Mouse (Mus musculus): ENCODE results near the gene Nudt17. TPM values are rescaled to one million over a fixed set of nuclear protein-coding genes. Genes with fewer than 3 reads are reported as not detected.
"Not testable (repeated sequence)": the region's sequence is repeated elsewhere in the genome, so short reads cannot be mapped to it uniquely, and the experiment has no call there.

The Nudt17 gene
- 7.5 and 8.7 TPM in 2 replicates for polyA plus RNA-seq (2016; fragmentation: Nextera tagmentation; extraction: Ambion mirVana)

DNA sequence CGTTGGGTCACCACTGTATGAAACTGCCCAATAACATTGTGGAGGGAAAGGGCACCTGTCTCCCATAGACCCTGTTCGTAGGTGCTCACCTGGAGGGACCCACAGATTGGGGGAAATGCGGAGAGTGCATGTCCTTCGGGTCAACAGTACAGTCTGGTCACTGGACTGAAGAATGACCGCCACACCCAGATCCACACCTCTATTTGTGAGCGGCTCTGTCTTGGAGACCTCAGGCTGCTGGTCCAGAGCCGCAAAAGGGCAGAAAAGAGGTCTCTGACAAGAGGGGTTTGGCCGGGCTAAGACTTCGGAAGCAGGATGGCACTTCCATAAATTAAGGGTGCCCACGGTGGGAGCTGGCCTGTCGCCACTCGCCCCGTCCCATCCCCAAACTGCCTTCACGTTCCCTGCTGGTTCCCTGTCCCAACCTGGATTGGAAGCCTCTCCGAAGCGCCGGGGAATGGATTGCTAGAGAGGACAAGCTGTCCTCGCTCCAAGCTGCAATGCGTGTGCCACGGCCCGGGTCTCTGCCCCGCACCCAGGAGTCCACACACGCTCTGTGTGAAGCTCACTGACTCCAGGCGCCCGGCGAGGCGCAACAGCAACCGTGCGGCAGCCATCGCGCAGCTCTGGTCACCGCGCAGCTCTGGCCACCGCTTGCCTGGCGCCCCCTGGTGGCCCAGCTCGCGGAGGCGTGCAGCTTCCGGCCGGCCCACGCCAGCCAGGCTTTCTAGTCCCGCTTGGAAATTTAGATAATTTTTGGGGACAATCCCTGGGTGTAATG is at the start of gene Nudt17:
Gene Nudt17, minus strand, starts transcription at position 660 of the 781 bp plus-strand sequence.
- H3K36me3 ChIP-seq (replicated peaks): peaks cover 56% of the 10 kb centered on the region
- H3K9ac ChIP-seq: peak within 1 kb of the TSS; percentile 76
- peak within 1 kb of the TSS; percentile 90 for H3K4me2 ChIP-seq
- peak; percentile 92 for ATAC-seq (ENCODE audit: low FRiP score)
- WGBS: 6% methylated on average over 42 of the region's 42 CpGs
- H3K4me3 ChIP-seq (replicated peaks): peak within 1 kb of the TSS; percentile 49
- no peaks in the 10 kb centered on the region for H3K9me3 ChIP-seq
- H3K27ac ChIP-seq: no peak within 1 kb of the TSS
- H3K27me3 ChIP-seq: peaks cover 10% of the 10 kb centered on the region
- H3K4me1 ChIP-seq: peaks cover 7% of the 10 kb centered on the region

DNA sequence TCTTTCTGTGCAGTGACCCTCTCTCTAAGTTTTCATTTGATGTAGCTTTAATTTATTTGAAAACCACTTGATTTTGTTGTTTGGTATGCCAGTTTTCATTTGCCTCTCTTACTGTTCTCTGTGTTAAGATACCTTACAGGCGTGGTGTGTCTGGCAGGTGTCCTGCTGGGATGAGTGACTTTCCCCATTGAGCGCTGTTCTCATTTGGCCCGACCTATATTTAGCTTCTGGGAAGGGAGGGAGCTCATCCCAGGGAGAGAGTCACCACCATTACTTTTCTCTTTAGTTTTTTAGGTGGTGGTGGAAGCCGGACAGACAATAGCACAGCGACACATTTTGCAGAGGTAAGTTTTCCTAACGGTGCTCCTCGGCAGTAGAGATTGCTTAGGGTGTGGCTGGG is 49.3 kb upstream of the Nudt17 start:
- Histone ChIP-seq H3K4me2 (no peak overlapping the region), H3K36me3 (replicated peaks) (no peaks in the 10 kb centered on the region; the same call in 1 of the 2 replicates), H3K9me3 (no peaks in the 10 kb centered on the region), H3K9ac (no peak overlapping the region; the same call in 1 of the 2 replicates), H3K4me1 (no peaks in the 10 kb centered on the region), H3K27ac (no peak overlapping the region), H3K27me3 (no peaks in the 10 kb centered on the region), H3K4me3 (replicated peaks) (no peak overlapping the region)
- 62% methylated on average over 7 of the region's 7 CpGs for WGBS
- no peak for ATAC-seq (ENCODE audit: low FRiP score)

DNA sequence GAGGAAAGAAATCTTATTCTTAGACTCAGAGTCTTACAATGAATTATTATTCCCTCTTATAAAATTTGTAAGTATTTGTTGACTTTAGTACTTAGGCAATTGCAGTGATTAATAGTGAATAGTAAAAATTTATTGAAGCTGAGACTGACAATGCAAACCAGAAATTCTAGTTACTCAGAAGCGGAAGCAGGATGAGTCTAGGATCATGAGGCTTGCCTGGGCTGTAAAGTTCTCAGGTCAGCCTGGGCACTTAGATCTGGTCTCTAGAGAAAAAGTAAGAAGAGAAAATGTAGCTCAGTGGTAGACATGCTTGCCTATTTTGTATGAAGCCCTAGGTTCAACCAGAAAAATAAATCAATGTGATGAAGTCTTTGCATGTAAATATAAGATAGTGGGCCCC is 47.6 kb upstream of the Nudt17 start:
- no peak overlapping the region for H3K27ac ChIP-seq
- no peaks in the 10 kb centered on the region for H3K4me1 ChIP-seq
- no peak overlapping the region for H3K4me2 ChIP-seq
- H3K9me3 ChIP-seq: no peaks in the 10 kb centered on the region
- H3K9ac ChIP-seq: no peak overlapping the region
- WGBS: 91% methylated on average over 1 of the region's 1 CpGs
- no peak for ATAC-seq (ENCODE audit: low FRiP score)
- no peaks in the 10 kb centered on the region for H3K36me3 ChIP-seq (replicated peaks)
- no peaks in the 10 kb centered on the region for H3K27me3 ChIP-seq
- no peak overlapping the region for H3K4me3 ChIP-seq (replicated peaks)

DNA sequence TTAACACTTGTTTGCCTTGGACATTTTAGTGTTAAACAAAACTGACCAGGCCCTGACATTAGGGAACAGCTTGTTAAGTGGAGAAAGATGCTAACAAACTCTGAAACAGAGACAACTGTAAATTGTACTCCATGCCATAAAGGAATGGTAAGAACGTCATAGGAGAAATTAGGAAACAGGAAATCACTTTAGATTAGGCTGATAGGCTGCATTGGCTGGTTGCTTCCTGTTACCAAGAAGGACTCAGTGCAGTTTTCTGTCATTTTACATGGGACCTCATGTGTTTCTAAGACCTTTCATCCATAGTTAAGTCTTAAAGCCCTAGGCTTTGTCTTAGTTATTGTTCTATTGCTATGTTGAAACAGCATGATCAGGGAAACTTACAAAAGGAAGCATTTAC is 38.5 kb upstream of the Nudt17 start:
- no peak for ATAC-seq (ENCODE audit: low FRiP score)
- H3K9me3 ChIP-seq: no peaks in the 10 kb centered on the region
- no peak overlapping the region for H3K27ac ChIP-seq
- H3K36me3 ChIP-seq (replicated peaks): no peaks in the 10 kb centered on the region
- no peaks in the 10 kb centered on the region for H3K27me3 ChIP-seq
- WGBS: 89% methylated on average over 1 of the region's 1 CpGs
- H3K9ac ChIP-seq: no peak overlapping the region
- H3K4me2 ChIP-seq: no peak overlapping the region
- H3K4me1 ChIP-seq: no peaks in the 10 kb centered on the region
- H3K4me3 ChIP-seq (replicated peaks): no peak overlapping the region

DNA sequence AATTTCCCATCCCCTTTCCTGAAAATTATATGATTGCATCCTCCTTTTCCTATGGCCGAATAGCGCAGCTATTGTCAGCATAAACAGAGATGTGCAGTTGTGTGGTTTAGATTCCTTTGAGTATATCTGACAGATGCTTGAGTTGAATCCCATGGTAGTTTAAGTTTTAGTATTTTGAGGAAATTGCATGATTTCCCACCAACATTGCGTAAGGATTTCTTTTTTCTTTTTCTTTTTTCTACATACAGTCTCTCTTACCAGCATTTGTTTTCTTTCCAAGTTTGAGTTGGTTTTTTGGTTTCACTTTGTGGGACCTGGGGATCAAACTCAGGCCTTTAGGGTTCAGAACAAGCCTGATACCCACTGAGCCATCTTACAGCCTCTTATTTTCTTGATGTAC is 36.0 kb upstream of the Nudt17 start:
- Histone ChIP-seq H3K9ac (no peak overlapping the region), H3K9me3 (no peaks in the 10 kb centered on the region), H3K4me3 (replicated peaks) (no peak overlapping the region), H3K4me1 (no peaks in the 10 kb centered on the region), H3K27ac (no peak overlapping the region), H3K27me3 (no peaks in the 10 kb centered on the region), H3K36me3 (replicated peaks) (no peaks in the 10 kb centered on the region), H3K4me2 (no peak overlapping the region)
- ATAC-seq (ENCODE audit: low FRiP score): no peak
- WGBS: 100% methylated on average over 3 of the region's 3 CpGs

DNA sequence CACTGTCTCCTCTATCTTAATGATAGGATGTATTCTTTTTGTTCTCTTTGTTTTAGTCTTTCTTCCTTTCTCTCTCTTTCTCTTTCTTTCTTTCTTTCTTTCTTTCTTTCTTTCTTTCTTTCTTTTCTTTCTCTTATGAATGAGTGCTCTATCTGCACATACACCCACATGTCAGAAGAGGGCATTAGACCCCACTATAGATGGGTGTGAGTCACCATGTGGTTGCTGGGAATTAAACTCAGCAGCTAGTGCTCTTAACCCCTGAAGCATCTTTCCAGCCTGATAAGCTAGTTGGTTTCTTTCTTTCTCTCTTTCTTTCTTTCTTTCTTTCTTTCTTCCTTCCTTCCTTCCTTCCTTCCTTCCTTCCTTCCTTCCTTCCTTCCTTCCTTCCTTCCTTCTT is 31.9 kb upstream of the Nudt17 start:
- not testable (repeated sequence) for H3K9me3 ChIP-seq; H3K9ac ChIP-seq; H3K4me3 ChIP-seq (replicated peaks); H3K4me2 ChIP-seq; H3K4me1 ChIP-seq; H3K36me3 ChIP-seq (replicated peaks); H3K27me3 ChIP-seq; ATAC-seq (ENCODE audit: low FRiP score); H3K27ac ChIP-seq

DNA sequence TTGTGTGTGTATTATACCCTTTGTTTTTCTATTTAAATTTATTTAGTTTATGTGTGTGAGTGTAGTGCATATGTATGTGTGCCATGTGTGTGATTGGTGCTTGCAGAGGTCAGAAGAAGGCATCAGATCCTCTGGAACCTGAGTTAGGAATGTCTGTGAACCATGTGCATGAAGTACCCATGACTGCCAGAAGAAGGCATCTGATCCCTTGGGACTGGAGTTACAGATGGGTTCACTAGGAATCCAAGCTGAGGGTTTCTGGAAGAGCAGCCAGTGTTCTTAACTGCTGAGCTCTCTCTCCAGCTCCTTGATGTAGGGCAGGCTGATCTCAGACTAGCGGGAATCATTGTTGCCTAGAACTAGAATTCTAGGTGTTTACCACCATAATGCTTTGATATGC is 29.6 kb upstream of the Nudt17 start:
- no peaks in the 10 kb centered on the region for H3K9me3 ChIP-seq
- no peak for ATAC-seq (ENCODE audit: low FRiP score)
- no peak overlapping the region for H3K9ac ChIP-seq
- no peak overlapping the region for H3K4me2 ChIP-seq
- no peaks in the 10 kb centered on the region for H3K36me3 ChIP-seq (replicated peaks)
- H3K27ac ChIP-seq: no peak overlapping the region
- 96% methylated on average over 1 of the region's 1 CpGs for WGBS
- H3K27me3 ChIP-seq: no peaks in the 10 kb centered on the region
- H3K4me3 ChIP-seq (replicated peaks): no peak overlapping the region
- H3K4me1 ChIP-seq: peaks cover 3% of the 10 kb centered on the region; the same call in 1 of the 2 replicates

DNA sequence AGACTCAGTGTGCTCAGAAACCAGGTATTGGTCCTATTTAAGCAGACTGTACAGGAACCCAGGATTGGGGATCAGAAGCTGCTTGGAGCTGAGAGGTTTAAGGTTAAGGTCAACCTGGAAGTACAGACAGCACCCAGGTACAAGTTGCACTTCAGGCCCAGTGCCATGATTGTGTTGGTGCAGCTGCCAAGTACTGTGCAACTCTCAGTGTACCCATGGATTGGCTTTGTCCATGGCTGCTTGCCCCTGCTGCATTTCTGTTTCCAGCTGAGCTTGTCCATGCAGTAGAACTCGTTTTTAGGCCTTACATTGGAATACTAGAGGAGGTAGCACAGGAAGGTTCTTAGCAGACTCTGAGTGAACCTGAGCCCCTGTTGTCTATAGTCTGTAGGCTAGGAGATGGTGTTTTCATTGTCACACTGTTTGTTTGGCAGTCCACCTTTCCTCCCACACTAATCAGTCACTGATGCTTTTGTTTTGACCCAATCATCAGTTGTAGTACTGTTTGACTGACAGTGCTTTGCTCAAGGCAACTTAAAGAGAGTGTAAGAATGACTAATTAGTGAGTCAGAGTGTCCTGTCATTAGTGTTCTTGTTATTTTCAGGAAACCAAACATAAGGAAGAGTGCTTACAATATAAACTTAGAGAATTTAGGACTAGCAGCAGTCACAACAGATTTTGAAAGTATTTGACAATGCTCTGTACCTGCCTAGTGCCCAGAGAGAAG is 28.8 kb upstream of the Nudt17 start:
- Histone ChIP-seq H3K36me3 (replicated peaks) (no peaks in the 10 kb centered on the region), H3K9me3 (no peaks in the 10 kb centered on the region), H3K9ac (no peak overlapping the region), H3K4me1 (peaks cover 3% of the 10 kb centered on the region; the same call in 1 of the 2 replicates), H3K4me2 (no peak overlapping the region), H3K27ac (no peak overlapping the region), H3K4me3 (replicated peaks) (no peak overlapping the region), H3K27me3 (no peaks in the 10 kb centered on the region)
- WGBS: 52% methylated on average over 1 of the region's 1 CpGs
- ATAC-seq (ENCODE audit: low FRiP score): no peak

DNA sequence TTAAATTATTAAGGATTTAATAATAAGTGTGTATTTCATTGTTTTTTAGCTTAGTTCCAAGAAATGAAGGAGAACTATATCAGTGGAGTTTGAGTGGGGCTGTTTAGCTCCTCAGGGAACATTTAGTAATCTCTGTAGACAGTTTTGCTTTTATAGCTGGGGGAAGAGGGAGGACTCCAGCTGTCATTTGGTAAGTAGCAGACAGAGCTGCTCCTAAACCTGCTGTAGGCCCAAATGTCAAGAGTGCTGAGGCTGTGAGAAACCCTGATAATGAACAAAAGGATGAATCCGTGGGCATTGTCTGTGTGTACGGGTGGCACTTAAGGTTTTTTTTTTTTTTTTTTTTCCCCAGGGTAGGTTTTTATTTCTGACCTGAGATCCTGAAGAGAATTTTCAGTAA is 26.8 kb upstream of the Nudt17 start:
- Histone ChIP-seq H3K4me3 (replicated peaks) (no peak overlapping the region), H3K36me3 (replicated peaks) (no peaks in the 10 kb centered on the region), H3K4me1 (peaks cover 7% of the 10 kb centered on the region), H3K9me3 (no peaks in the 10 kb centered on the region), H3K9ac (no peak overlapping the region), H3K27ac (no peak overlapping the region), H3K4me2 (no peak overlapping the region), H3K27me3 (no peaks in the 10 kb centered on the region)
- ATAC-seq (ENCODE audit: low FRiP score): no peak
- 87% methylated on average over 2 of the region's 2 CpGs for WGBS

DNA sequence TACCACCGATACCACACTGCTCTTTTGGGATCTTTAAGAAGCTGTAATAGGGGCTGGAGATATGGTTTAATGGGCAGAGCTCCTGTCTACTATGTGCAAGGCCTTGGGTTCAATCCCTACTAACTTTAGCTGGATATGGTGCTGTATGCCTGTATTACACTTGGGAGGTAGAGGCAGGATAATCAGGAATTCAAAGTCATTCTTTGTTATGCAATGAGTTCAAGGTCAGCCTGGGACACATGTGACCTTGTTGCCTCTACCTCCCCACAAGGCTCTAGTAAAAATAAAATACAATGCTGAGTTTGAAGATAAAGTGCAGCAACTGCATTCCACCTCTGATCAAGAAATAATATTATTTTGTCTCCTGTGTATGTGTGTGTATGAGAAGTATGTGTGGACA is 25.6 kb upstream of the Nudt17 start:
- WGBS: 100% methylated on average over 1 of the region's 1 CpGs

DNA sequence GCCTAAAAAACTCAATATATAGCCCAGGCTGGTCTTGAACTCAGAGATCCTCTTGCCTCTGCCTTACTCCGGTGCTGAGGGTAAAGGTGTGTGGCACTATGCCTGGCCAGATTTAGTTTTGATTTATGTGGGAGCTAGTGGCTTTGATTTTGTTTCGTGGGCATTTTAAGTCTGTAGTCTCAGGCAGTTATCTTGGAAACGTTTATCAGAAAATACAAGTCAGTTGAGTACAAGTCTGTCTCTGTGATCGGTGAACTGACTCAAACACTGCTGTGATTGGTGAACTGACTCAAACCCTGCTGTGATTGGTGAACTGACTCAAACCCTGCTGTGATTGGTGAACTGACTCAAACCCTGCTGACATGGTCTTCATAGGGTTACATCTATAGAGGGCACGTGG is 22.4 kb upstream of the Nudt17 start:
- no peak for ATAC-seq (ENCODE audit: low FRiP score)
- H3K4me3 ChIP-seq (replicated peaks): no peak overlapping the region
- no peak overlapping the region for H3K4me2 ChIP-seq
- 80% methylated on average over 5 of the region's 5 CpGs for WGBS
- H3K4me1 ChIP-seq: peaks cover 20% of the 10 kb centered on the region
- H3K27ac ChIP-seq: no peak overlapping the region
- no peak overlapping the region for H3K9ac ChIP-seq
- no peaks in the 10 kb centered on the region for H3K27me3 ChIP-seq
- no peaks in the 10 kb centered on the region for H3K36me3 ChIP-seq (replicated peaks)
- no peaks in the 10 kb centered on the region for H3K9me3 ChIP-seq

More for the DNA sequence above, 25.6 kb upstream of the Nudt17 start:
- no peaks in the 10 kb centered on the region for H3K27me3 ChIP-seq
- H3K4me1 ChIP-seq: peaks cover 12% of the 10 kb centered on the region
- H3K27ac ChIP-seq: no peak overlapping the region
- no peak overlapping the region for H3K4me3 ChIP-seq (replicated peaks)
- no peaks in the 10 kb centered on the region for H3K9me3 ChIP-seq
- H3K36me3 ChIP-seq (replicated peaks): no peaks in the 10 kb centered on the region
- H3K4me2 ChIP-seq: no peak overlapping the region
- no peak overlapping the region for H3K9ac ChIP-seq
- ATAC-seq (ENCODE audit: low FRiP score): no peak

DNA sequence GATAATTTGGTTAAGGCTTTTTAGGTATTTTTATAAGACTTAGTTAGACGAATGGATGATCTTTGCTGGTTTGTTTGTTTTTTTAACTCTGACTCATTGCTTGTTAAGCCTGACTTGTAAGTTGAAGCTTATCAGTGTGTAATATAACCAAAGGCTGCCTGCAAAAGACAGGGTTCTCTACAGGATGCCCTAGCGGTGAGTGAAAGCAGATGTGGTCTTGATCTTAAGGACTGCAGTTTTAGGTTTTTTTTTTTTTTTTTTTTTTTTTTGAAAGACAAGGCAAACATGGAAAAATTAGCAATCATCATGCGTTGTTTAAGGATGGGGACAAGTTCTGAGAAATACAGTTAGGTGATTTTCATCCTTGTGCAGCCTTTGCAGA is 21.0 kb upstream of the Nudt17 start:
- H3K27ac ChIP-seq: no peak overlapping the region
- no peak overlapping the region for H3K9ac ChIP-seq
- H3K4me1 ChIP-seq: peaks cover 20% of the 10 kb centered on the region
- H3K27me3 ChIP-seq: no peaks in the 10 kb centered on the region
- H3K9me3 ChIP-seq: no peaks in the 10 kb centered on the region
- H3K36me3 ChIP-seq (replicated peaks): no peaks in the 10 kb centered on the region
- 83% methylated on average over 3 of the region's 3 CpGs for WGBS
- ATAC-seq (ENCODE audit: low FRiP score): no peak
- no peak overlapping the region for H3K4me2 ChIP-seq
- no peak overlapping the region; the same call in 1 of the 2 replicates for H3K4me3 ChIP-seq (replicated peaks)
